Mouse (Mus musculus) limb, embryonic 14.5 days (tissue): ENCODE measurements around the gene Naa15. TPM values are rescaled to one million over a fixed set of nuclear protein-coding genes. Genes with fewer than 3 reads are reported as not detected.

Experiments used
- ATAC-seq: fragments of 200-750 bp; cut with Nextera tagmentation; 2 replicates; pipeline ENCODE4 v1.8.0; 2017; ENCODE audit warnings: low read depth, moderate number of reproducible peaks, moderate TSS enrichment; ENCODE audit not compliant: low FRiP score
- DNase-seq: peaks from one replicate; pipeline ENCODE4 v3.0.0-alpha.2; 2015; ENCODE audit warnings: low spot score
- H3K27ac ChIP-seq: fragments of 300-500 bp; sonication (generic); replicated peaks from 2 replicates; pipeline ENCODE4 v1.5.1; 2014; ENCODE audit warnings: low read depth, mild to moderate bottlenecking, low read length, moderate library complexity, mixed read lengths
- H3K27me3 ChIP-seq: fragments of 300-500 bp; sonication (generic); 2 replicates; pipeline ENCODE4 v1.6.1; 2014; ENCODE audit warnings: low read length, mixed read lengths; ENCODE audit not compliant: control insufficient read depth, insufficient read depth
- H3K36me3 ChIP-seq: fragments of 300-500 bp; sonication (generic); 2 replicates; pipeline ENCODE4 v1.6.1; 2014; ENCODE audit warnings: mild to moderate bottlenecking, low read length, moderate library complexity, mixed read lengths; ENCODE audit not compliant: control insufficient read depth, insufficient read depth
- H3K4me1 ChIP-seq: fragments of 300-500 bp; sonication (generic); 2 replicates; pipeline ENCODE4 v1.6.1; 2014; ENCODE audit warnings: antibody characterized with exemption, low read length, mixed read lengths; ENCODE audit not compliant: control insufficient read depth, insufficient read depth
- H3K4me2 ChIP-seq: fragments of 300-500 bp; sonication (generic); replicated peaks from 2 replicates; pipeline ENCODE4 v1.6.1; 2014; ENCODE audit warnings: low read depth, mild to moderate bottlenecking, low read length, moderate library complexity; ENCODE audit not compliant: severe bottlenecking
- H3K4me3 ChIP-seq: fragments of 300-500 bp; sonication (generic); replicated peaks from 2 replicates; pipeline ENCODE4 v1.5.1; 2014; ENCODE audit warnings: low read length
- H3K9ac ChIP-seq: fragments of 300-500 bp; sonication (generic); 2 replicates; pipeline ENCODE4 v1.6.1; 2014; ENCODE audit warnings: mild to moderate bottlenecking, low read depth, low read length, moderate library complexity; ENCODE audit not compliant: severe bottlenecking
- H3K9me3 ChIP-seq: fragments of 300-500 bp; sonication (generic); 2 replicates; pipeline ENCODE4 v1.6.1; 2016; ENCODE audit warnings: low read length; ENCODE audit not compliant: control insufficient read depth
- POLR2A ChIP-seq: fragments of 200-500 bp; IDR thresholded peaks from 2 replicates; pipeline ENCODE4 v1.8.0; 2012; ENCODE audit warnings: inconsistent platforms, mild to moderate bottlenecking, moderate library complexity, borderline replicate concordance; ENCODE audit not compliant: insufficient read depth, insufficient read length; ENCODE audit errors: extremely low read depth
- WGBS: fragments of 180-500 bp; shearing (Covaris S2); extraction: QIAGEN DNeasy Blood & Tissue Kit; methylation state at CpG from one replicate; pipeline ENCODE4 v1.1.7; 2014; 5-methylcytosine and 5-hydroxymethylcytosine counted together
- polyA plus RNA-seq, 2 experiments: library from polyadenylated mRNA; depleted of rRNA in 1 of 2; stranded (reverse) in 1 of 2; unstranded in 1 of 2; fragments of >200 nt; fragmentation: Nextera tagmentation in 1 of 2; extraction: Ambion mirVana in 1 of 2; gene quantifications; 2 replicates each; pipeline versions ENCODE4 v1.2.1 to v1.2.3; 2012 to 2014

Gene Naa15
- polyA plus RNA-seq, 2 experiments, result 26.9 to 37.4 TPM

GRCm38 (mm10) chr3:51408561-51409183, 6.3 kb upstream of the Naa15 start, which contains the start of gene Ndufc1:
Gene Ndufc1 (minus strand): TSS chr3:51408988.
- ATAC-seq (peak; percentile 91), DNase-seq (peak; percentile 91)
- peak within 1 kb of the TSS; percentile 76 for H3K4me3 ChIP-seq
- peaks cover 7% of the 10 kb centered on the region for H3K4me1 ChIP-seq
- H3K4me2 ChIP-seq, result peak within 1 kb of the TSS; percentile 75
- peak within 1 kb of the TSS; percentile 94 for H3K27ac ChIP-seq
- under 1% methylated on average over 37 of the region's 40 CpGs for WGBS
- peak within 1 kb of the TSS; percentile 90 for H3K9ac ChIP-seq
- peak; percentile 80; the same call in 1 of the 2 replicates for TF ChIP-seq POLR2A
- no peaks in the 10 kb centered on the region for H3K27me3 ChIP-seq
- no peaks in the 10 kb centered on the region for H3K9me3 ChIP-seq
- H3K36me3 ChIP-seq, result peaks cover 17% of the 10 kb centered on the region

- no peak overlapping the region for H3K9ac ChIP-seq
- no peaks in the 10 kb centered on the region for H3K36me3 ChIP-seq
- no peaks in the 10 kb centered on the region for H3K9me3 ChIP-seq
- no peak for ATAC-seq
- H3K4me1 ChIP-seq, result peaks cover 15% of the 10 kb centered on the region
- 97% methylated on average over 7 of the region's 7 CpGs for WGBS
- no peak overlapping the region for H3K4me3 ChIP-seq
- no peaks in the 10 kb centered on the region for H3K27me3 ChIP-seq
- H3K27ac ChIP-seq, result no peak overlapping the region
- DNase-seq, result no peak
- no peak overlapping the region for H3K4me2 ChIP-seq
- no peak for TF ChIP-seq POLR2A
Observed at GRCm38 (mm10) chr3:51412457-51412856, 2.5 kb upstream of the Naa15 start.

- no peak for TF ChIP-seq POLR2A
- Histone ChIP-seq H3K36me3 (no peaks in the 10 kb centered on the region), H3K9ac (no peak overlapping the region), H3K4me3 (no peak overlapping the region), H3K27me3 (no peaks in the 10 kb centered on the region), H3K9me3 (no peaks in the 10 kb centered on the region), H3K27ac (no peak overlapping the region), H3K4me2 (no peak overlapping the region), H3K4me1 (peaks cover 17% of the 10 kb centered on the region)
- 83% methylated on average over 1 of the region's 1 CpGs for WGBS
- ATAC-seq (no peak), DNase-seq (no peak)
Observed at GRCm38 (mm10) chr3:51413276-51413675, 1.7 kb upstream of the Naa15 start.

- Histone ChIP-seq H3K27ac (peak overlapping the region; percentile 91), H3K27me3 (no peaks in the 10 kb centered on the region), H3K36me3 (peaks cover 3% of the 10 kb centered on the region; the same call in 1 of the 2 replicates), H3K4me3 (peak overlapping the region; percentile 96), H3K9me3 (no peaks in the 10 kb centered on the region), H3K9ac (peak overlapping the region; percentile 97), H3K4me1 (peaks cover 19% of the 10 kb centered on the region), H3K4me2 (peak overlapping the region; percentile 85)
- DNase-seq, result no peak
- peak; percentile 55 for ATAC-seq
- WGBS, result 1% methylated on average over 8 of the region's 30 CpGs
- 0 out of 2 replicates have a peak, but pooled peaks have one; percentile 10 for TF ChIP-seq POLR2A
Observed at GRCm38 (mm10) chr3:51416073-51416363, 1.1 kb downstream of the Naa15 start.

- peaks cover 19% of the 10 kb centered on the region for H3K4me1 ChIP-seq
- H3K4me2 ChIP-seq, result peak overlapping the region; percentile 85
- no peaks in the 10 kb centered on the region for H3K27me3 ChIP-seq
- H3K27ac ChIP-seq, result peak overlapping the region; percentile 91
- no peak for TF ChIP-seq POLR2A
- H3K36me3 ChIP-seq, result peaks cover 3% of the 10 kb centered on the region; the same call in 1 of the 2 replicates
- DNase-seq (no peak), ATAC-seq (peak; percentile 25)
- no peaks in the 10 kb centered on the region for H3K9me3 ChIP-seq
- under 1% methylated on average over 33 of the region's 68 CpGs for whole genome bisulfite sequencing
- peak overlapping the region; percentile 96 for H3K4me3 ChIP-seq
- H3K9ac ChIP-seq, result peak overlapping the region; percentile 97
Observed at GRCm38 (mm10) chr3:51416364-51417134, 1.6 kb downstream of the Naa15 start.
